Mouse (Mus musculus): ENCODE results near the gene Tgfbr3l. TPM values are rescaled to one million over a fixed set of nuclear protein-coding genes. Genes with fewer than 3 reads are reported as not detected.

The Tgfbr3l gene
- total and polyA plus RNA-seq, 3 experiments = 4.5 to 35.0 (median 21.3) TPM

GRCm38 (mm10) chr8:4212809-4213209 is 35.2 kb upstream of the Tgfbr3l start:
- peaks cover 37% of the 10 kb centered on the region for H3K4me1 ChIP-seq (ENCODE audit: insufficient read depth, low read depth, low read length)
- H3K4me3 ChIP-seq (ENCODE audit: low read depth, low read length) = peak overlapping the region; percentile 67; the same call in 1 of the 2 replicates
- DNase-seq (ENCODE audit: low spot score) (peak; percentile 53), ATAC-seq (ENCODE audit: extremely low read depth, insufficient number of reproducible peaks, low FRiP score, poor library complexity, severe bottlenecking) (no peak)
- H3K9me3 ChIP-seq (replicated peaks) = no peaks in the 10 kb centered on the region
- H3K27me3 ChIP-seq (ENCODE audit: insufficient read depth, low read length) = peaks cover 51% of the 10 kb centered on the region
- TF ChIP-seq GATA2 (IDR thresholded peaks at IDR 0.05; ENCODE audit: borderline replicate concordance, low read depth, low read length) = no peak
- no peak for TF ChIP-seq POLR2AphosphoS5 (IDR thresholded peaks at IDR 0.05; ENCODE audit: insufficient replicate concordance, low read depth, low read length)
- no peaks in the 10 kb centered on the region for H3K36me3 ChIP-seq (replicated peaks)

- Histone ChIP-seq H3K27me3 (ENCODE audit: insufficient read depth, low read length) (peaks cover 54% of the 10 kb centered on the region), H3K9me3 (replicated peaks) (no peaks in the 10 kb centered on the region), H3K4me1 (ENCODE audit: insufficient read depth, low read depth, low read length) (peaks cover 37% of the 10 kb centered on the region), H3K36me3 (replicated peaks) (no peaks in the 10 kb centered on the region), H3K4me3 (ENCODE audit: low read depth, low read length) (peak overlapping the region; percentile 67)
- TF ChIP-seq TAL1 (conservative IDR thresholded peaks at IDR 0.05; ENCODE audit: low read depth, low read length) = no peak
- TF ChIP-seq GATA2 (IDR thresholded peaks at IDR 0.05; ENCODE audit: borderline replicate concordance, low read depth, low read length) = no peak
- no peak for TF ChIP-seq GATA1 (IDR thresholded peaks at IDR 0.05; ENCODE audit: borderline replicate concordance, low read length)
- TF ChIP-seq CTCF (IDR thresholded peaks at IDR 0.05; ENCODE audit: low read depth, low read length) = no peak
- TF ChIP-seq POLR2AphosphoS5 (IDR thresholded peaks at IDR 0.05; ENCODE audit: insufficient replicate concordance, low read depth, low read length) = no peak
- ATAC-seq (ENCODE audit: extremely low read depth, insufficient number of reproducible peaks, low FRiP score, poor library complexity, severe bottlenecking) (peak; percentile 51), DNase-seq (ENCODE audit: low spot score) (peak; percentile 47)
Measured at GRCm38 (mm10) chr8:4213210-4214005, 34.6 kb upstream of the Tgfbr3l start.

GRCm38 (mm10) chr8:4214006-4214980 is 33.7 kb upstream of the Tgfbr3l start:
- H3K4me3 ChIP-seq (ENCODE audit: low read depth, low read length) = peak overlapping the region; percentile 67
- no peaks in the 10 kb centered on the region for H3K9me3 ChIP-seq (replicated peaks)
- DNase-seq (ENCODE audit: low spot score) (peak; percentile 44), ATAC-seq (ENCODE audit: extremely low read depth, insufficient number of reproducible peaks, low FRiP score, poor library complexity, severe bottlenecking) (peak; percentile 76)
- H3K27me3 ChIP-seq (ENCODE audit: insufficient read depth, low read length) = peaks cover 49% of the 10 kb centered on the region
- H3K4me1 ChIP-seq (ENCODE audit: insufficient read depth, low read depth, low read length) = peaks cover 34% of the 10 kb centered on the region
- H3K36me3 ChIP-seq (replicated peaks) = no peaks in the 10 kb centered on the region
- TF ChIP-seq TAL1 (conservative IDR thresholded peaks at IDR 0.05; ENCODE audit: low read depth, low read length) (no peak), GATA2 (IDR thresholded peaks at IDR 0.05; ENCODE audit: borderline replicate concordance, low read depth, low read length) (no peak), POLR2AphosphoS5 (IDR thresholded peaks at IDR 0.05; ENCODE audit: insufficient replicate concordance, low read depth, low read length) (no peak), GATA1 (IDR thresholded peaks at IDR 0.05; ENCODE audit: borderline replicate concordance, low read length) (no peak), CTCF (IDR thresholded peaks at IDR 0.05; ENCODE audit: low read depth, low read length) (no peak)

GRCm38 (mm10) chr8:4216296-4216695 is 31.7 kb upstream of the Tgfbr3l start:
- no peaks in the 10 kb centered on the region for H3K9me3 ChIP-seq (replicated peaks)
- ATAC-seq (ENCODE audit: extremely low read depth, insufficient number of reproducible peaks, low FRiP score, poor library complexity, severe bottlenecking) = no peak
- H3K4me1 ChIP-seq (ENCODE audit: insufficient read depth, low read depth, low read length) = peaks cover 25% of the 10 kb centered on the region
- no peak overlapping the region for H3K4me3 ChIP-seq (ENCODE audit: low read depth, low read length)
- H3K36me3 ChIP-seq (replicated peaks) = no peaks in the 10 kb centered on the region
- no peak for DNase-seq (ENCODE audit: low spot score)
- TF ChIP-seq TAL1 (conservative IDR thresholded peaks at IDR 0.05; ENCODE audit: low read depth, low read length) = no peak
- TF ChIP-seq POLR2AphosphoS5 (IDR thresholded peaks at IDR 0.05; ENCODE audit: insufficient replicate concordance, low read depth, low read length) = no peak
- no peak for TF ChIP-seq GATA2 (IDR thresholded peaks at IDR 0.05; ENCODE audit: borderline replicate concordance, low read depth, low read length)
- TF ChIP-seq CTCF (IDR thresholded peaks at IDR 0.05; ENCODE audit: low read depth, low read length) = no peak
- no peak for TF ChIP-seq GATA1 (IDR thresholded peaks at IDR 0.05; ENCODE audit: borderline replicate concordance, low read length)
- peaks cover 45% of the 10 kb centered on the region for H3K27me3 ChIP-seq (ENCODE audit: insufficient read depth, low read length)

GRCm38 (mm10) chr8:4216791-4217621 is 31.0 kb upstream of the Tgfbr3l start, which contains the start of gene Prr36:
TSS of gene Prr36 (minus strand) at chr8:4217459.
- Histone ChIP-seq H3K36me3 (replicated peaks) (no peaks in the 10 kb centered on the region), H3K4me3 (ENCODE audit: low read depth, low read length) (no peak within 1 kb of the TSS), H3K27me3 (ENCODE audit: insufficient read depth, low read length) (peaks cover 45% of the 10 kb centered on the region), H3K4me1 (ENCODE audit: insufficient read depth, low read depth, low read length) (peaks cover 25% of the 10 kb centered on the region), H3K9me3 (replicated peaks) (no peaks in the 10 kb centered on the region)
- no peak for TF ChIP-seq POLR2AphosphoS5 (IDR thresholded peaks at IDR 0.05; ENCODE audit: insufficient replicate concordance, low read depth, low read length)
- no peak for TF ChIP-seq TAL1 (conservative IDR thresholded peaks at IDR 0.05; ENCODE audit: low read depth, low read length)
- no peak for TF ChIP-seq CTCF (IDR thresholded peaks at IDR 0.05; ENCODE audit: low read depth, low read length)
- no peak for TF ChIP-seq GATA2 (IDR thresholded peaks at IDR 0.05; ENCODE audit: borderline replicate concordance, low read depth, low read length)
- TF ChIP-seq GATA1 (IDR thresholded peaks at IDR 0.05; ENCODE audit: borderline replicate concordance, low read length) = no peak
- DNase-seq (ENCODE audit: low spot score) (no peak), ATAC-seq (ENCODE audit: extremely low read depth, insufficient number of reproducible peaks, low FRiP score, poor library complexity, severe bottlenecking) (no peak)
